In genomic region chr5:113892005-113892404, GRCm38 (mm10) we compare ENCODE assay signal across 21 mouse cellular contexts. TPM values are rescaled to one million over a fixed set of nuclear protein-coding genes. Genes with fewer than 3 reads are reported as not detected.
DNase-seq lines count a peak whose midpoint lies in the region; ATAC-seq and TF ChIP-seq lines count a peak whose summit lies in the region.
"Had no signal": no experiment of that assay in that cellular context is flagged by ENCODE, and none has a peak within 500 bp of the region (broad histone marks: within the 10 kb centered on the region; RNA-seq: fewer than 3 reads in every experiment).

No protein-coding gene starts in this region.

- DNase-seq in forebrain, postnatal 0 days = no peak
- no peak for DNase-seq in forebrain, embryonic 14.5 days (ENCODE audit: low spot score)
- no peak for DNase-seq in heart, postnatal 10 days
- DNase-seq in kidney, postnatal 0 days (ENCODE audit: low spot score) = no peak
- no peak for DNase-seq in kidney, postnatal 14 days
- DNase-seq in neural tube, embryonic 10.5 days (ENCODE audit: extremely low spot score, low spot score) = no peak
- DNase-seq: adrenal gland, adult 8-10 months; adrenal gland, postnatal 36 days; B cell, adult 2 months; cerebellum, adult 2 months; cerebellum, postnatal 10 days; gastrocnemius, postnatal 14 days had no signal

- no peaks in the 10 kb centered on the region for H3K27me3 ChIP-seq in forebrain, postnatal 0 days (ENCODE audit: insufficient read depth, low read length)
- no peaks in the 10 kb centered on the region for H3K27me3 ChIP-seq in forebrain, embryonic 14.5 days (replicated peaks; ENCODE audit: control insufficient read depth, insufficient read depth, low read length)
- no peaks in the 10 kb centered on the region for H3K27me3 ChIP-seq in heart, embryonic 14.5 days (ENCODE audit: control insufficient read depth, insufficient read depth, low read length)
- no peaks in the 10 kb centered on the region for H3K27me3 ChIP-seq in kidney, postnatal 0 days (ENCODE audit: insufficient read depth, low read length)
- H3K27me3 ChIP-seq in neural tube, embryonic 13.5 days = no peaks in the 10 kb centered on the region
- H3K27me3 ChIP-seq: forebrain, embryonic 13.5 days; hindbrain, embryonic 12.5 days had no signal

- H3K9me3 ChIP-seq in forebrain, postnatal 0 days (ENCODE audit: low read length) = no peaks in the 10 kb centered on the region
- H3K9me3 ChIP-seq in forebrain, embryonic 14.5 days (replicated peaks; ENCODE audit: control insufficient read depth, low read length) = no peaks in the 10 kb centered on the region
- H3K9me3 ChIP-seq in heart, embryonic 14.5 days (ENCODE audit: control insufficient read depth, low read length) = no peaks in the 10 kb centered on the region
- no peaks in the 10 kb centered on the region for H3K9me3 ChIP-seq in kidney, postnatal 0 days (replicated peaks; ENCODE audit: low read length)
- H3K9me3 ChIP-seq in neural tube, embryonic 13.5 days = no peaks in the 10 kb centered on the region
- H3K9me3 ChIP-seq: embryonic facial prominence, embryonic 10.5 days; forebrain, embryonic 13.5 days; G1E; heart, embryonic 10.5 days; hindbrain, embryonic 12.5 days had no signal

- H3K36me3 ChIP-seq in forebrain, postnatal 0 days (ENCODE audit: insufficient read depth) = no peaks in the 10 kb centered on the region
- H3K36me3 ChIP-seq in forebrain, embryonic 14.5 days (ENCODE audit: control insufficient read depth, insufficient read depth, low read length) = no peaks in the 10 kb centered on the region
- H3K36me3 ChIP-seq in heart, embryonic 14.5 days (ENCODE audit: control insufficient read depth, insufficient read depth, low read length) = no peaks in the 10 kb centered on the region
- H3K36me3 ChIP-seq in kidney, postnatal 0 days (ENCODE audit: insufficient read depth, low read length) = no peaks in the 10 kb centered on the region
- no peaks in the 10 kb centered on the region for H3K36me3 ChIP-seq in neural tube, embryonic 13.5 days
- H3K36me3 ChIP-seq: hindbrain, embryonic 12.5 days had no signal

- H3K9ac ChIP-seq in forebrain, postnatal 0 days = 0 out of 2 replicates have a peak overlapping the region, but pooled peaks have one; percentile 14
- no peak overlapping the region for H3K9ac ChIP-seq in forebrain, embryonic 14.5 days (ENCODE audit: low read length)
- peak overlapping the region; percentile 28; the same call in 1 of the 2 replicates for H3K9ac ChIP-seq in heart, embryonic 14.5 days (ENCODE audit: low read length)
- 0 out of 2 replicates have a peak overlapping the region, but pooled peaks have one; percentile 13 for H3K9ac ChIP-seq in kidney, postnatal 0 days (ENCODE audit: low read depth, low read length)
- no peak overlapping the region for H3K9ac ChIP-seq in neural tube, embryonic 13.5 days
- H3K9ac ChIP-seq: forebrain, embryonic 13.5 days; hindbrain, embryonic 12.5 days had no signal

- no peak overlapping the region for H3K27ac ChIP-seq in forebrain, postnatal 0 days (ENCODE audit: low read depth, low read length)
- H3K27ac ChIP-seq in forebrain, embryonic 14.5 days (ENCODE audit: low read depth, low read length) = no peak overlapping the region
- no peak overlapping the region for H3K27ac ChIP-seq in heart, embryonic 14.5 days (replicated peaks in 1 of 2; ENCODE audit: control insufficient read depth in 1 of 2, insufficient read depth in 1 of 2, low read depth in 2 of 2, low read length in 2 of 2)
- no peak overlapping the region for H3K27ac ChIP-seq in kidney, postnatal 0 days
- H3K27ac ChIP-seq in neural tube, embryonic 13.5 days (replicated peaks) = peak overlapping the region; percentile 33; the same call in 1 of the 2 replicates
- H3K27ac ChIP-seq: embryonic facial prominence, embryonic 10.5 days; forebrain, embryonic 13.5 days; heart, embryonic 10.5 days; hindbrain, embryonic 12.5 days had no signal

- H3K4me2 ChIP-seq in forebrain, postnatal 0 days (ENCODE audit: low read depth) = no peak overlapping the region
- no peak overlapping the region for H3K4me2 ChIP-seq in forebrain, embryonic 14.5 days (ENCODE audit: low read length)
- H3K4me2 ChIP-seq in heart, embryonic 14.5 days (ENCODE audit: low read length) = no peak overlapping the region
- H3K4me2 ChIP-seq in kidney, postnatal 0 days (ENCODE audit: low read length) = no peak overlapping the region
- H3K4me2 ChIP-seq in neural tube, embryonic 13.5 days = no peak overlapping the region
- H3K4me2 ChIP-seq: forebrain, embryonic 13.5 days; hindbrain, embryonic 12.5 days had no signal

- no peak for ATAC-seq in forebrain, postnatal 0 days
- no peak for ATAC-seq in forebrain, embryonic 14.5 days
- ATAC-seq in heart, embryonic 14.5 days (ENCODE audit: insufficient number of reproducible peaks, insufficient read depth, low FRiP score, low read depth) = no peak
- ATAC-seq in kidney, postnatal 0 days (replicated peaks; ENCODE audit: low FRiP score, low read depth) = no peak
- no peak for ATAC-seq in neural tube, embryonic 13.5 days (ENCODE audit: low read depth)
- ATAC-seq: CD4-positive, CD25-positive, alpha-beta regulatory T cell, adult 4 months; forebrain, embryonic 13.5 days; hindbrain, embryonic 16.5 days had no signal

- WGBS in forebrain, postnatal 0 days = 88% methylated on average over 7 of the region's 7 CpGs
- WGBS in forebrain, embryonic 14.5 days = 90% methylated on average over 7 of the region's 7 CpGs
- WGBS in heart, embryonic 14.5 days = 51% methylated on average over 7 of the region's 7 CpGs
- 78% methylated on average over 7 of the region's 7 CpGs for WGBS in kidney, postnatal 0 days
- WGBS in neural tube, embryonic 13.5 days = 77% methylated on average over 7 of the region's 7 CpGs

- no peak for TF ChIP-seq CTCF in forebrain, postnatal 0 days (IDR thresholded peaks at IDR 0.05; ENCODE audit: low read depth)
- TF ChIP-seq CTCF in kidney, postnatal 0 days (IDR thresholded peaks at IDR 0.05; ENCODE audit: low read depth) = no peak

- intact Hi-C loops in heart, postnatal 10 days (cut with DNase I) = no loop called here

- H3K4me3 ChIP-seq in forebrain, postnatal 0 days (ENCODE audit: low read depth, low read length) = no peak overlapping the region
- no peak overlapping the region for H3K4me3 ChIP-seq in forebrain, embryonic 14.5 days (ENCODE audit: low read depth, low read length)
- H3K4me3 ChIP-seq in heart, embryonic 14.5 days (ENCODE audit: control insufficient read depth in 1 of 2, insufficient read depth in 1 of 2, low read depth in 1 of 2, low read length in 2 of 2) = no peak overlapping the region
- no peak overlapping the region for H3K4me3 ChIP-seq in kidney, postnatal 0 days (replicated peaks; ENCODE audit: low read depth, low read length)
- no peak overlapping the region for H3K4me3 ChIP-seq in neural tube, embryonic 13.5 days
- H3K4me3 ChIP-seq: embryonic facial prominence, embryonic 10.5 days; forebrain, embryonic 13.5 days; heart, embryonic 10.5 days; hindbrain, embryonic 12.5 days had no signal

- H3K4me1 ChIP-seq in forebrain, postnatal 0 days (ENCODE audit: insufficient read depth) = peaks cover 5% of the 10 kb centered on the region; the same call in 1 of the 2 replicates
- peaks cover 19% of the 10 kb centered on the region for H3K4me1 ChIP-seq in forebrain, embryonic 14.5 days (ENCODE audit: control insufficient read depth, insufficient read depth, low read length)
- peaks cover 20 to 50% of the 10 kb centered on the region in 2 experiments for H3K4me1 ChIP-seq in heart, embryonic 14.5 days (ENCODE audit: control insufficient read depth in 2 of 2, insufficient read depth in 2 of 2, low read length in 2 of 2)
- peaks cover 24% of the 10 kb centered on the region for H3K4me1 ChIP-seq in kidney, postnatal 0 days (replicated peaks; ENCODE audit: insufficient read depth, low read length)
- H3K4me1 ChIP-seq in neural tube, embryonic 13.5 days (replicated peaks) = peaks cover 61% of the 10 kb centered on the region

RNA-seq across cellular contexts. Expression of gene Coro1c, which starts 16.6 kb away (rescaled TPM):
- total RNA-seq in forebrain, postnatal 0 days (2014; rRNA removed) = 159 and 178 TPM in 2 replicates
- 148 and 167 TPM in 2 replicates for polyA plus RNA-seq in forebrain, postnatal 0 days (2015; fragmentation: Nextera tagmentation; extraction: Ambion mirVana)
- 169 and 193 TPM in 2 replicates for polyA plus RNA-seq in forebrain, embryonic 14.5 days (2014; fragmentation: Nextera tagmentation; extraction: Ambion mirVana)
- polyA plus RNA-seq in heart, embryonic 14.5 days (2014; fragmentation: Nextera tagmentation; extraction: Ambion mirVana) = 84.9 and 88.2 TPM in 2 replicates
- 10 to 100 TPM; 73.1 to 76.1 TPM for total RNA-seq in heart, postnatal 10 days (2021)
- polyA plus RNA-seq in kidney, postnatal 0 days (2015; fragmentation: Nextera tagmentation; extraction: Ambion mirVana) = 69.5 and 86.7 TPM in 2 replicates
- polyA plus RNA-seq in neural tube, embryonic 13.5 days (2015; fragmentation: Nextera tagmentation; extraction: Ambion mirVana) = 183 and 200 TPM in 2 replicates

RNA-seq across cellular contexts. Expression of gene Selplg, which starts 59.6 kb away (rescaled TPM):
- total RNA-seq in forebrain, postnatal 0 days (2014; rRNA removed) = 1.1 and 1.3 TPM in 2 replicates
- 1.8 and 2.4 TPM in 2 replicates for polyA plus RNA-seq in forebrain, postnatal 0 days (2015; fragmentation: Nextera tagmentation; extraction: Ambion mirVana)
- polyA plus RNA-seq in forebrain, embryonic 14.5 days (2014; fragmentation: Nextera tagmentation; extraction: Ambion mirVana) = 1.8 and 1.9 TPM in 2 replicates
- polyA plus RNA-seq in heart, embryonic 14.5 days (2014; fragmentation: Nextera tagmentation; extraction: Ambion mirVana) = 2.3 and 3.1 TPM in 2 replicates
- 1 to 10 TPM; 2.0 to 2.1 TPM for total RNA-seq in heart, postnatal 10 days (2021)
- 2.1 and 2.4 TPM in 2 replicates for polyA plus RNA-seq in kidney, postnatal 0 days (2015; fragmentation: Nextera tagmentation; extraction: Ambion mirVana)
- polyA plus RNA-seq in neural tube, embryonic 13.5 days (2015; fragmentation: Nextera tagmentation; extraction: Ambion mirVana) = 1.9 and 2.5 TPM in 2 replicates

Comparison
In these comparisons a context has a peak if more than half of its experiments do, and no peak if none do; other contexts are left out.
1. H3K9ac ChIP-seq: peak in forebrain, postnatal 0 days (single experiment), heart, embryonic 14.5 days (single experiment) and kidney, postnatal 0 days (single experiment); none in forebrain, embryonic 14.5 days (single experiment) and neural tube, embryonic 13.5 days (single experiment).